Mouse (Mus musculus): ENCODE data around the gene Ninl. TPM values are rescaled to one million over a fixed set of nuclear protein-coding genes. Genes with fewer than 3 reads are reported as not detected.
A peak's percentile ranks its signal among the peaks of the same experiment; 100 is the strongest.

The Ninl gene
- total RNA-seq, 2 experiments from 2014 or later, result 5.2 to 5.9 TPM

DNA sequence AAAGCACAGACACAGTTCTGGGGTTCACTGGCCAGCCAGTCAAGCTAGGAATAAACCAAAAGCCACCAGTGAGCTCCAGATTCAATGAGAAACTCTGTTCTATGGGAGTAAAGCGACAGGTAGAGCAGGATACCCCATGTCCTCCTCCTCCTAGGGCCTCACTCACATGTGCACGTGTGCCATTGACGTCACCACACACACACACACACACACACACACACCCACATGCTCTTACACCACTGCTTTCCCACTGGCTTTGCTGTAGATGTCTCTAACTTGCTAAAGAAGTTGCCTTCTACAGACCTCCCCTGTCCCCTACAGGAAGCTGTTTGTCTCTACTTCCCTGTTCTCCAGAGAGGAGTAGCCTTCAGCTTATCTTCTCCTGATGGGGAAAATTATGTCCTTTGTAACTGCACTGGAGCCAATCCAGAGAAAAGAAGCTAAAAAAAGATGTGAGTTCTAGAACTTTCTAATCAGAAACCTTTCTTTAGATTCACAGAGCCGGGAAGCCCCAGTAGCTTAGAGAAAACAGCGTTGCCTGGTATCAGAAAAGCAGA, 37.5 kb downstream of the Ninl start:
- intact Hi-C loops (cut with DNase I), result loop anchor here (5.0 to 10.0 kb wide), 5 partner anchors 79 to 389 kb away; partner anchors contain the start of gene Gins1

DNA sequence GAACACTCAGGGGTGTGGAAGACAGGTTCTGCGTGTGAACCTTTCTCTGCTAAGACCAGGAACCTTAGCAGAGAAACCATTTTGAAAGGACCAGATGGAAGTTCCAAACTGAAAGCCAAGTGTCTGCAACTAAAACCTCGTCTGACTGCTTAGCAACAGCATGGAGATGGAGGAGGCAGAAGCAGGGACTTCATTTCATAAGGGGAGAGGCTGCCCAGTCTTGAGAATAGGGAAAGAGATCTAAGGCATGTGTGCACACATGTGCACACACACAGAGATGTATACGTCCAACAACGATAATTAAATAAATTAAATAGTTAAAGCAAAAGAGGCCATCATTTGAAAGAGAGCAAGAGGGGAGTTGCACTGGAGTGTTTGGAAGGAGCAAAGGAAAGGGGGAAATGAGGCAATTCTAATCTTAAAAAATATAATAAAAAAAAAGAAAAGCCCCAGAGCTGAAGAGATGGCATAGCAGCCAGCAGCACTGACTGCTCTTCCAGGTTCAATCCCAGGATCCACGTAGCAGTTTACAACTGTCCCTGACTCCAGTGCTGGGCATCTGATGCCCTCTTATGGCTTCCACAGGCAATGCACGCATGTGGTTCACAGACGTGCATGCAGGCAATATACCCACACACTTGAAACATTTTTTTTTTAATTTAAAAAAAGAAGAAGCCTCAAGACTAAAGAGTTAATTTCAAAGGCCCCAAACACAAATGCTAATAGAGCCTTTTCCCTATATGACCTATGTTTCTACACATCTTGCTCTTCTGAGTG, 38.6 kb downstream of the Ninl start:
- DNase-seq (ENCODE audit: low spot score in 2 of 2), result peak; percentile 46 to 82
- intact Hi-C loops (cut with DNase I), result loop anchor here (5.0 to 10.0 kb wide), 5 partner anchors 78 to 388 kb away; partner anchors contain the start of gene Gins1

More for the DNA sequence above, 37.5 kb downstream of the Ninl start:
- no peak for DNase-seq (ENCODE audit: low spot score in 2 of 2)

DNA sequence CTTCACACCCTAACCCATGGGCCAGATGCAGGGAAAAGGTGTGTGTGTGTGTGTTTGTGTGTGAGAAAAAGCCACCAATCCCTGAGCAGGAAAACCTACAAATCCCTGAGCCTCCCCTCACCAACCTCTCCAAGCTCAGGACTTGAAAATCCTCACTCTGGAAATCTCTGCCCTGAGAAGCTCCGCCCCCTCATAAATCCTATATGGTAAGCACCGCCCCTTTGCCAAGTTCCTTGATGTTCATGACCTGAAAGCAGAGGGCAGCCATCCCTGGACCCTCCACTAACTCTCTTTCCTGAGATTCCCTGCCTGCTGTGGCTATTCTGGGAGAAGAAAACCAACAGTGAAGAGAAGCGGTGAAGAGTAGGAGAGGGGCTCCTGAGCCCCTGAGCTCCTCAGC, 40.2 kb downstream of the Ninl start:
- intact Hi-C loops (cut with DNase I), result no loop called here
- no peak for DNase-seq (ENCODE audit: low spot score in 2 of 2)

DNA sequence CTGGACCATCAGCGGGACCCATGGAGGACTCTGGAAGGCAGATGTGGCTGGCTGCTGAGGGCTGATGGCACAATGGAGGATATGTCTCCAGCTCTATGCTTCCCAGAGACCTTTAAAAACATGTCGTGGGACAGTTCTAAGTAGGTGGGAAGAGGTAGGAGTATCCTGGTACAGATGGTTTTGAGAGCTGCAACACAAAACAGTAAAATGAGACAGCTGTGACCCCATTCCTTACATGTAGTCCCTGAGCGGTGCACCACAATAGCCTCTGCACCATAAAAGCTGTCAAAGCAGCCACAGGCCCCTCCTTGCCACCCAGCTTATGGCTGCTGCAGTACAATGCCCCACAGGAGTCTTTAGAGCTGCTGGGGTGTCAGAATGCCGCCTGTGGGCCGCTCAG, 41.6 kb downstream of the Ninl start:
- intact Hi-C loops (cut with DNase I), result no loop called here
- DNase-seq (ENCODE audit: low spot score in 2 of 2), result peak in 1 of 2 experiments; percentile 65

DNA sequence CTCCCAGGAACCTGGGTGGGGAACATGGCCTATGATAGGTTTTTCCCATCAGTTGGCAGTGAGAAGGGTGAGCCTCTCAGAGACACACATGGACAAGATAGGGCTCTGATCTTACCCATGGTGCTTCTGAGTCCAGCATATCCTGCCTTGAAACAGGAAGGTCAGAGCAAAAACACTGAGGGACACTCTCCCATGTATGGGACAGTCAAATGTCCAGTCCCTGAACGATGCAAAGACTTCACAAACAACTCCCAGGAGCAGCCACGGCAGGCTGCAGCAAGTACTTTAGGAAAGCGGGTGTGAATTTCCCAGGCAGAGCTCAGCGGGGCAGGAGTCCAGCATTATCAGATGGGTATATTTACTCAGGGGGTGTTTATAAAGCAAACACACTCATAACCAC, 43.9 kb downstream of the Ninl start:
- DNase-seq (ENCODE audit: low spot score in 2 of 2), result no peak
- intact Hi-C loops (cut with DNase I), result no loop called here

DNA sequence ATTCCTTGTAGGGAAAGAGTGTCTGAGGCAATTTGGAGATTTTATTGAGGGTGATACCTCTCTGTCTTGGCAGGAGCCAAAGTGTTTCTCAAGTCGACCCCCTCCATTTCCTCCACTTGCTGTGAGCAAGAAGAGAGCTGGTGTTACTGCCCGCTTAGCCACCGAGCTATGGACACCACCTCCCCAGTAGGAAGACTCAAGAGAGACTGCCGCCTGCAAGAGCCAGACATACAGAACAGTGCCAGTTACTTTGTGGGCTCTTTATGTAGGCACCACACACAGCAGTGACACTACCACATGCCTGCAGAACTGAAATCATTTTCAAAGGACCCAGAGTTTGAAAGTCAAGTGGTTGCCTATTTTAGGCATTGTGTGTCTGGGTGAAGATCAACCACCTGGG, 48.1 kb downstream of the Ninl start:
- no peak for DNase-seq (ENCODE audit: low spot score in 2 of 2)
- intact Hi-C loops (cut with DNase I), result no loop called here

DNA sequence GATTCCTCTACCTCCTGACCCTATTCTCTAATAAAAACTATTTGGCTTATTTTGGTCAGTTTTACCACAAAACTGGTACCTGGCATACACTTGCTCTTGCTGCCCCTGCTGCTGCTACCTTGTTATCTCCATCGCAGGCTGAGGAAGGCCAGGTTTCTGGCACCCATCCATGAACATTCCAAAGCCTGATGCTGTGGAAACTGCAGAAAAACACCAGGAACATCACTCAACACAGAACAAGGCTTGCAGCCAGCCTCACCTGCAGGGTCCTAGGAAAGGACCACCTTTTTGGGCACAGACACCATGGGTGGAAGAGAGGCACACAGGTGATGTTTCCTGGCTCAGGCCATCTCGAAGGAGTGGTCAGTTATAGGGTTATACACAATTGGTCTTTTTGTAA, 48.7 kb downstream of the Ninl start:
- DNase-seq (ENCODE audit: low spot score in 2 of 2), result no peak
- intact Hi-C loops (cut with DNase I), result no loop called here

DNA sequence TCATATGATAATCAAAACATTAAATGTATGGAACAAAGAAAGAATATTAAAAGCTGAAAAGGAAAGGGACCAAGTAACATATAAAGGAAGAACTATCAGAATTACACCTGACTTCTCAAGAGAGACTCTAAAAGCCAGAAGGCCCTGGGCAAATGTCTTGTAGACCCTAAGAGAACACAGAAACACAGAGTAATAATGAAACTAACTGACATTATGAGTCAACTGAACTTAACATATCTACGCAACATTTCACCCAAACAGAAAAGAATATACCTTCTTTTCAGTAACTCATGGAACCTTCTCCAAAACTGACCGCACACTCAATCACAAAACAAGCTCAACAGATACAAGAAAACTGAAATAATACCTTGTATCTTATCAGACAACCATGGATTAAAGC, 53.8 kb downstream of the Ninl start:
- intact Hi-C loops (cut with DNase I), result no loop called here

DNA sequence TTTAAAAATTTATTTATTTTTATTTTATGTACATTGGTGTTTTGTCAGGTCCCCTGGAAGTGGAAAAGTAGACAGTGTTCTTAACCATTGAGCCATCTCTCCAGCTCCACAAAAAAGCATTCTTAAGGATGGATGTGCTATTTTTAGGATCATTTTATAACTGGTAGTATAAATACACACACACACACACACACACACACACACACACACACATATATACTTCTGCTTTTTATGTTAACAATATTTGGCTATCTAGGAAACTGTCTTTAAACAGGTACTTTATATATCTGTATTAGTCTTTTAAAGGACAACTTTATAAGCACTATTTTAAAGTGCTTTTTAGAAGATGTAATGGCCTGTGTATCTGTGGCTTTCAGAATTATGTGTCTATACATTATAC, 57.1 kb downstream of the Ninl start:
- DNase-seq (ENCODE audit: low spot score in 2 of 2), result no peak
- intact Hi-C loops (cut with DNase I), result no loop called here

More for the DNA sequence above, 53.8 kb downstream of the Ninl start:
- no peak for DNase-seq (ENCODE audit: low spot score in 2 of 2)

DNA sequence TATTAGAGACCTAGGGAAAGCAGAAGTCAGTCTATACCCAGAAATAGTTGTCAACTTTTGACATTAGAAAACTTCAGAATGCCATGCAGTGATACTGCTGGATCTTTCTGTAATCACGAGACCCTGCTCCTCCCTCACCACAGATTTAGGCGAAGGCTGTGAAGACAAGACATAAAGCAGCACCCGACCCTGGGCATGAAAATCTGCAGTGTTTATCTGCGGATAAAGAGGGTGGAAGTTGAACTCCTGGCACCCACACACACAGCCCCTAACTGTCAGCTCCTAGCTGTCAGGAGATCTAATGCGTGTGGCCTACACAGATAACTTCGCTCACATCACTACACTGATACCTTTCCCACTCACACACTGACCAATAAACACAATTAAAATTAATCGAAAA, 57.7 kb downstream of the Ninl start:
- DNase-seq (ENCODE audit: low spot score in 2 of 2), result no peak
- intact Hi-C loops (cut with DNase I), result no loop called here

DNA sequence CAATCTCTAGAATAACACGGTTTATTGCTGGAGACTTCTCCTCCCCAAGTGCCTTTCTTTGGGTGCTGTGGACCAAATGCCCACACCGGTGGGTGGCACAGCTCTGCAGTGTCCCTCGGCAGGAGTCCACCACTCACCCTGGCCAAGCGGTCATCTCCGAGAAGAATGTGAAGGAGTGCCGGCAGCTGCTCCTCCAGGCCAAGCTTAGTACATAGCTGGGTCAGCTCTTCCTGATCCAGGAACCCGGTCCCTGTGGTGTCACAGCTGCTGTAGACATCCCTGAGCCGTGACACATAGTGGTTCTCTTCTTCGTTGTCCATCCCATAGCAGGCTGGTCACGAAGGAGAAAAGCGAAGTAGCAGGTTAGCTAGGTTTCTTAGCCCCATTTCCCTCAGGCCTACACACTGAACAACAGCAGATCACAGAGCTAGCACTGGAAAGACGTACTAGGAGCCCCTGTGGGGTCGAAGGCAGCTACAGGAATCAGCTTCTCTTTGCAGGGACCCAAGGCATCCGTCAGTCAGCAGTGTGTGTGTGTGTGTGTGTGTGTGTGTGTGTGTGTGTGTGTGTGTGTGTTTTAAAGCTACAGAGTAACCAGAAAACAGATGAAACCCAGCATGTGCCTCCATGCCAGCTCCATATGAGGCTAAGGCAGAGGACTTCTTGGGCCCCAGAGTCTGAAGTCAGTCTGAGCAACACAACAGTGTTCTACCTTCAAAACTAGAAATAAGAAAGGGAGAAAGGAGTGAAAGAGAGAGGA, 59.1 kb downstream of the Ninl start:
- intact Hi-C loops (cut with DNase I), result no loop called here

DNA sequence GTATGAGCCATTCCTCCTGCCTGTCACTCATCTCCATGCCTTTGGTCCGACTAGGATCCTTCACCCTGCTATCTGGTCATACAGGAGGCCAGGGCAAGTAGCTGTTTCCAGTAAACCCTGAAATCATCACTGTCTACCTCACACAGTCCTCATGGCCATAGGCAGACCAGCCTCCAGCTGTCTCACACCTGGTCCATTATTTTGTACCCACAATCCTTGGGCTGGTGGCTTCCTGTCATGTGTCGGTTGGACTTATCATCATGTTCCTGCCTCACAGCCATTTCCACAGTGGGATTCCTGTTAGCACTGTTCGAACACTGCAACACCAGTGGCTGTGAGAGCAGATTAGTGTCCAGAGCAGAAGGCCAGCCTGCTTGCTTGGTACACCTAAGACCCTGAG, 60.4 kb downstream of the Ninl start:
- intact Hi-C loops (cut with DNase I), result no loop called here
- DNase-seq (ENCODE audit: low spot score in 2 of 2), result no peak

More for the DNA sequence above, 59.1 kb downstream of the Ninl start:
- DNase-seq (ENCODE audit: low spot score in 2 of 2), result no peak

DNA sequence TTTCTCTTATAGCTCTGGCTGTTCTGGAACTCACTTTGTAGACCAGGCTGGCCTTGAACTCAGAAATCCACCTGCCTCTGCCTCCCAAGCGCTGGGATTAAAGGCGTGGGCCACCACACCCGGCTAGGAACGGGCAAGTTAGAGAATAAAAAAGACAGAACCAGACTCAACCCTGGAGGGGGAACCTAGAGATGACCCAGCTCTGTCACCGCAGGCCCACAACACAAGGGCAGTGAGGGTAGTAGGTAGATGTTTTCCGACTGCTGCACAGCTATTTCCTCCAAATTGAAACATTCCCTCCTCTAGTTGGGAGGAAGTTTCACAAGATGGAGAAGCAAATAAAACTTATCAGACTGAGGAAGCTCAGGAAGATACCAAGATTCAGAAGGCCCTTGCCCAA, 61.5 kb downstream of the Ninl start:
- intact Hi-C loops (cut with DNase I), result no loop called here
- no peak for DNase-seq (ENCODE audit: low spot score in 2 of 2)

DNA sequence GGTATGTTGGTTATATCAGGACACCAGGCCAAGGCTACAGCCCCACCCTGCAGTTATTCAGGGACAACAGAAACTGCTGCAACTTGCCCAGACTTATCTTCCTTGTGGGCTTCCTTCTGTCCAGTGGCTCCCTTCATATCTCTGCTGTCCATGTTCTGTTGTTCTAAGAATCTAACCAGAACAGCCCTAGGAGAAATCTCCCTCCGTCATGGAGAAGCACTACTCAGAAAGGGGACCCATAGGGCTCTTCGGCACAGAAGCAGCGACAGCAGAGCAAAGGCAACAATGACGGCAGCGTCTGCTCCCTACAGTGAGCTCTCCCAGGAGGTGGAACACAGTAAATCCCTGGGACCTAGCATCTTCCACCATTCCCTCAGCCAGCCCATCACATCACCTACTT, 62.3 kb downstream of the Ninl start:
- DNase-seq (ENCODE audit: low spot score in 2 of 2), result no peak
- intact Hi-C loops (cut with DNase I), result no loop called here

DNA sequence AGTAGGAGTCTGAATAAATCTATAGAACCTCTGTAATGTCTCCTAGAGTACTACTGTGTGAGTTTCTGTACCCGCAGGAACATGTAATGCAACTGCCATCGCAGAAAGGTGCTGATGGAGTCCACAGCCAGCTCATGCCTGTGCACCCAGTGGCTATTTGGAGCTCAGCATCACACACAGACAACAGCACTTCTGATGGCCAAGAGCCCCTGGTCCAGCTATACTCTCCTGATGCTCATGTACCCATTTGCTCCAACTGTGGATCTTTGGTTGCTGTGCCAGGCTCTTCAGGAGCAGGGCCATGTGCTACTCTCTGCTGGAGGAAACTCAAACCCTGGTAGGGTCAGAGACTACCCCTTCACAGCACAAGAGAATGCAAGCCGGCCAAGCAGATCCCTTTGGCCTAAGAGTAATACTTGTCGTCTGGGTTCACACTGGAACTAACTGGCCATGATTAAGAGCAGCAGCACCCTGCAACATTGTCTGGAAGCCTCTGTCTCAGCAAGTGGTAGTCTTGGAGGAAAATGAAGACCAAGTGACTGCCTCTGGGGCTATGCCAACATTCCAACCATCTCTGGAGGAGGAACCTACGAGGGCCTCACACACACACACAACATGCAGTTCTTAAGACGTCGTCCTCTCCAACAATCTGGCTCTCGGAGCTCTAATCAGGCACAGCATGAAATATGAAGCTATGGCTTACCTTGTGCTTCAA, 65.6 kb downstream of the Ninl start:
- intact Hi-C loops (cut with DNase I), result no loop called here
- DNase-seq (ENCODE audit: low spot score in 2 of 2), result no peak

DNA sequence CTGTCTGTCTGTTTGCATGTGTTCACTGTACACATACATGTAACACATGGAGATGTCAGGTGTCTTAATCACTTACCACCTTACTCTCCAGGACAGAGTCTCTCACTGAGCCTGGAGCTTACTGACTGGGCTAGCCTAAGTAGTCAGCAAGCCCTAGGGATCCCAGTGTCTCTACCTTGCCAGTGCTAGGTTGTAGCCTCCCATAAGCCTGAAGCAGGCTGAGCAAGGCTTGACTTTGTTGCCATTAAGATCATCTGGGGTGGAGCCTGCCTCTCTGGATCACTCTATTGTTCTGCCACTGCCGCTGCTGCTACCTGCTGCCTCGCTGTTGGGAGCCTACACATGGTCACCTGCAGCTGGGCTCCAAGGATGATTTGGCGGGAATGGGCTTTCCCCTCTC, 66.5 kb downstream of the Ninl start:
- intact Hi-C loops (cut with DNase I), result no loop called here
- no peak for DNase-seq (ENCODE audit: low spot score in 2 of 2)

DNA sequence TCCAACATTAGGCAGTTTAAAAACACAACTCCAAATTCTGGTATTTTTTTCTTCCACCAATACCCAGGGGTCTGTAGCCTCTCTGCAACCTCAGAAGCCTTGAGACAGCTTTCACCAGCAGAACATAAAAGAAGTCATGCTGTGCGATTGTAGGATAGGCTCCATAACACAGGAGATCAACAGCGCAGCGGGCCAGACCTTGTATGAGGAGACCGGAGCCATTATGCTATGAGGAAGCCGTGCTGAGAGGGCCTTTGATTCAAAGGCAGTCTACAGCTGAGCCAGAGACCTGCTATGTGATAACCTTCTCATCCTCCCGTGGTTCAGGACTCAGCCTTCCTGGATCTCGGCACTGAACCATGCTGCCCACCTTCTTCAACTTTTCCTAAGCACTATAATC, 67.3 kb downstream of the Ninl start:
- intact Hi-C loops (cut with DNase I), result no loop called here

DNA sequence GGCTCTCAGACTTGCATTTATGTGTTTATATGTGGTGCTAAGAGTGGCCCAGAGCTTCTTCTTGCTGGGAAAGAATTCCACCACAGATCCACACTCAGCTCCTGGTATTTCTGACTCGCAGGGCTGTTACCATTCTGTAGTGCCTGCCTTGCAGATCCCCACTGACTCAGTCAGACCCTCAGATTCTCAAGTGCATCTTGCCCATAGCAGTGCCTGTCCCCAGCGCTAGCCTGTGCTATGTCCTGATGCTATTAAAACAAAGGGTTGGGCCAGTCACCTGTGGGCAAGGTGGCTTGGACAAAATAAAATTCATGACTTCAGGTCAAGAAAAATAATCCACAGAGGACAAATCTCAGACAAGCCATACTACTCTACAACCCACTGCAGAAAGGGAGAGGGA, 70.0 kb downstream of the Ninl start:
- no peak for DNase-seq (ENCODE audit: low spot score in 2 of 2)
- intact Hi-C loops (cut with DNase I), result no loop called here

More for the DNA sequence above, 67.3 kb downstream of the Ninl start:
- no peak for DNase-seq (ENCODE audit: low spot score in 2 of 2)

DNA sequence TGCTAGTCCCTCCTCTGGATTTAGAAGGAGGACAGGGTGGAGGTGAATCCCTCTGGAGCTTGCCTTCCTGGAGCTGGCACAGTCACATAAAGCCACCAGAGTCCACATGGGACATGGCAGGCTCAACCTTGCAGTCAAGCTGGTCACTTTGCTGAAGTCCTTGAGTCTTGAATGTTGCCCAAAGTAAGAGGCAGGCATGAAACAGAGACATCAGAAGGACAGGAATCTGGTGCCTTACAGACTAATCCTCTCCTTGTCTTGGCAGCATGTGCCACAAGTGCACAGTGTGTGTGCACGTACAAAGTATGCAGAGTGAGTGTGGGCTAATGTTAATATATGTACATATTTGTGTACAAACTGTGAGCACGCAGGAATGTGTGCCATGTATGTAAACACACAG, 71.7 kb downstream of the Ninl start:
- intact Hi-C loops (cut with DNase I), result no loop called here
- DNase-seq (ENCODE audit: low spot score in 2 of 2), result no peak

DNA sequence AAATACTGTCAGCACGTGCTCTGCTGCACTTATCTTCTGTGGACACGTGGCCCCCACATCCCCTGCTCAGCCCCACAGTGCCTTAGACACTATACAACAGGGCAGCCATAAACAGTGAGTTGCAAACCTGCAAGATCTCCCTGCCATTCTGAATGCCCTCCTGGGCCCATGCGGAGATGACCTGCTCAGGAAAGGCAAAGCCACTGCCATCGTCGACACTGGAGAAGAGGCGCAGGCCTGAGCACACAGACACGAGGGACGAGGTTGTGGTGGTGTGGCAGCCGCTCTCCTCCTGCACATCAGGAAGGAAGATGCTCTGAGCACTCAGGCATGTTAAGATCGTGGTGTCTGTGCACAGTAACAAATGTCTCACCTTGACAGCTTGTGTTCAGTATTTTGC, 73.2 kb downstream of the Ninl start:
- intact Hi-C loops (cut with DNase I), result no loop called here
- no peak for DNase-seq (ENCODE audit: low spot score in 2 of 2)
